Mouse (Mus musculus) limb, embryonic 14.5 days (tissue): ENCODE measurements around the gene Zcchc4. TPM values are rescaled to one million over a fixed set of nuclear protein-coding genes. Genes with fewer than 3 reads are reported as not detected.
A peak's percentile ranks its signal among the peaks of the same experiment; 100 is the strongest.

Experiments
- ATAC-seq: fragments of 200-750 bp; cut with Nextera tagmentation; 2 replicates; pipeline ENCODE4 v1.8.0; 2017; ENCODE audit warnings: low read depth, moderate number of reproducible peaks, moderate TSS enrichment; ENCODE audit not compliant: low FRiP score
- DNase-seq: peaks from one replicate; pipeline ENCODE4 v3.0.0-alpha.2; 2015; ENCODE audit warnings: low spot score
- H3K27ac ChIP-seq: fragments of 300-500 bp; sonication (generic); replicated peaks from 2 replicates; pipeline ENCODE4 v1.5.1; 2014; ENCODE audit warnings: low read depth, mild to moderate bottlenecking, low read length, moderate library complexity, mixed read lengths
- H3K27me3 ChIP-seq: fragments of 300-500 bp; sonication (generic); 2 replicates; pipeline ENCODE4 v1.6.1; 2014; ENCODE audit warnings: low read length, mixed read lengths; ENCODE audit not compliant: control insufficient read depth, insufficient read depth
- H3K36me3 ChIP-seq: fragments of 300-500 bp; sonication (generic); 2 replicates; pipeline ENCODE4 v1.6.1; 2014; ENCODE audit warnings: mild to moderate bottlenecking, low read length, moderate library complexity, mixed read lengths; ENCODE audit not compliant: control insufficient read depth, insufficient read depth
- H3K4me1 ChIP-seq: fragments of 300-500 bp; sonication (generic); 2 replicates; pipeline ENCODE4 v1.6.1; 2014; ENCODE audit warnings: antibody characterized with exemption, low read length, mixed read lengths; ENCODE audit not compliant: control insufficient read depth, insufficient read depth
- H3K4me2 ChIP-seq: fragments of 300-500 bp; sonication (generic); replicated peaks from 2 replicates; pipeline ENCODE4 v1.6.1; 2014; ENCODE audit warnings: low read depth, mild to moderate bottlenecking, low read length, moderate library complexity; ENCODE audit not compliant: severe bottlenecking
- H3K4me3 ChIP-seq: fragments of 300-500 bp; sonication (generic); replicated peaks from 2 replicates; pipeline ENCODE4 v1.5.1; 2014; ENCODE audit warnings: low read length
- H3K9ac ChIP-seq: fragments of 300-500 bp; sonication (generic); 2 replicates; pipeline ENCODE4 v1.6.1; 2014; ENCODE audit warnings: mild to moderate bottlenecking, low read depth, low read length, moderate library complexity; ENCODE audit not compliant: severe bottlenecking
- H3K9me3 ChIP-seq: fragments of 300-500 bp; sonication (generic); 2 replicates; pipeline ENCODE4 v1.6.1; 2016; ENCODE audit warnings: low read length; ENCODE audit not compliant: control insufficient read depth
- POLR2A ChIP-seq: fragments of 200-500 bp; IDR thresholded peaks from 2 replicates; pipeline ENCODE4 v1.8.0; 2012; ENCODE audit warnings: inconsistent platforms, mild to moderate bottlenecking, moderate library complexity, borderline replicate concordance; ENCODE audit not compliant: insufficient read depth, insufficient read length; ENCODE audit errors: extremely low read depth
- WGBS: fragments of 180-500 bp; shearing (Covaris S2); extraction: QIAGEN DNeasy Blood & Tissue Kit; methylation state at CpG from one replicate; pipeline ENCODE4 v1.1.7; 2014; 5-methylcytosine and 5-hydroxymethylcytosine counted together
- polyA plus RNA-seq, 2 experiments: library from polyadenylated mRNA; depleted of rRNA in 1 of 2; stranded (reverse) in 1 of 2; unstranded in 1 of 2; fragments of >200 nt; fragmentation: Nextera tagmentation in 1 of 2; extraction: Ambion mirVana in 1 of 2; gene quantifications; 2 replicates each; pipeline versions ENCODE4 v1.2.1 to v1.2.3; 2012 to 2014

Gene Zcchc4
- polyA plus RNA-seq (2012; rRNA removed) (20.8 and 22.5 TPM in 2 replicates), polyA plus RNA-seq (2014; fragmentation: Nextera tagmentation; extraction: Ambion mirVana) (12.0 and 14.2 TPM in 2 replicates)

GRCm38 (mm10) chr5:52775237-52775636, at the start of gene Zcchc4:
Gene Zcchc4, plus strand, starts transcription at chr5:52775409.
- Histone ChIP-seq H3K36me3 (peaks cover 4% of the 10 kb centered on the region; the same call in 1 of the 2 replicates), H3K4me1 (no peaks in the 10 kb centered on the region), H3K9me3 (no peaks in the 10 kb centered on the region), H3K4me3 (no peak within 1 kb of the TSS), H3K27me3 (no peaks in the 10 kb centered on the region), H3K9ac (no peak within 1 kb of the TSS), H3K27ac (no peak within 1 kb of the TSS), H3K4me2 (no peak within 1 kb of the TSS)
- no peak for TF ChIP-seq POLR2A
- no peak for ATAC-seq
- DNase-seq, result no peak
- WGBS, result 75% methylated on average over 8 of the region's 8 CpGs

GRCm38 (mm10) chr5:52727747-52728146, 47.5 kb upstream of the Zcchc4 start:
- no peaks in the 10 kb centered on the region for H3K4me1 ChIP-seq
- H3K27me3 ChIP-seq, result no peaks in the 10 kb centered on the region
- TF ChIP-seq POLR2A, result no peak
- DNase-seq, result no peak
- no peak overlapping the region for H3K9ac ChIP-seq
- H3K4me2 ChIP-seq, result no peak overlapping the region
- H3K9me3 ChIP-seq, result no peaks in the 10 kb centered on the region
- WGBS, result 85% methylated on average over 5 of the region's 5 CpGs
- H3K27ac ChIP-seq, result no peak overlapping the region
- H3K4me3 ChIP-seq, result no peak overlapping the region
- H3K36me3 ChIP-seq, result no peaks in the 10 kb centered on the region
- no peak for ATAC-seq

- no peaks in the 10 kb centered on the region for H3K27me3 ChIP-seq
- no peak for DNase-seq
- TF ChIP-seq POLR2A, result no peak
- no peak overlapping the region for H3K4me3 ChIP-seq
- ATAC-seq, result no peak
- H3K27ac ChIP-seq, result no peak overlapping the region
- 69% methylated on average over 4 of the region's 4 CpGs for WGBS
- H3K4me2 ChIP-seq, result no peak overlapping the region
- no peaks in the 10 kb centered on the region for H3K36me3 ChIP-seq
- H3K9me3 ChIP-seq, result no peaks in the 10 kb centered on the region
- no peak overlapping the region for H3K9ac ChIP-seq
- H3K4me1 ChIP-seq, result no peaks in the 10 kb centered on the region
Measured at GRCm38 (mm10) chr5:52732811-52733210, 42.4 kb upstream of the Zcchc4 start.

GRCm38 (mm10) chr5:52736046-52736445, 39.2 kb upstream of the Zcchc4 start:
- DNase-seq, result peak; percentile 33
- Histone ChIP-seq H3K27me3 (no peaks in the 10 kb centered on the region), H3K9ac (no peak overlapping the region), H3K9me3 (no peaks in the 10 kb centered on the region), H3K4me2 (no peak overlapping the region), H3K27ac (no peak overlapping the region), H3K36me3 (no peaks in the 10 kb centered on the region), H3K4me3 (no peak overlapping the region), H3K4me1 (no peaks in the 10 kb centered on the region)
- WGBS, result 67% methylated on average over 3 of the region's 3 CpGs
- no peak for TF ChIP-seq POLR2A
- ATAC-seq, result no peak

GRCm38 (mm10) chr5:52741391-52742111, 33.7 kb upstream of the Zcchc4 start, which contains the start of gene Pi4k2b:
Gene Pi4k2b, plus strand, starts transcription at chr5:52741574.
- H3K36me3 ChIP-seq, result no peaks in the 10 kb centered on the region
- peak within 1 kb of the TSS; percentile 58 for H3K4me3 ChIP-seq
- peaks cover 8% of the 10 kb centered on the region; the same call in 1 of the 2 replicates for H3K4me1 ChIP-seq
- no peaks in the 10 kb centered on the region for H3K27me3 ChIP-seq
- 0 out of 2 replicates have a peak, but pooled peaks have one; percentile 51 for TF ChIP-seq POLR2A
- peak within 1 kb of the TSS; percentile 61 for H3K4me2 ChIP-seq
- ATAC-seq (peak; percentile 91), DNase-seq (peak; percentile 58)
- under 1% methylated on average over 33 of the region's 75 CpGs for WGBS
- no peaks in the 10 kb centered on the region for H3K9me3 ChIP-seq
- H3K9ac ChIP-seq, result peak within 1 kb of the TSS; percentile 85
- peak within 1 kb of the TSS; percentile 86 for H3K27ac ChIP-seq
